Mouse (Mus musculus): ENCODE data around the gene Rin3. TPM values are rescaled to one million over a fixed set of nuclear protein-coding genes. Genes with fewer than 3 reads are reported as not detected.

Gene Rin3
- total and polyA plus RNA-seq, 2 experiments from 2014 or later = 1.6 to 3.7 TPM

- Histone ChIP-seq H3K4me1 (ENCODE audit: insufficient read depth, low read length) (no peaks in the 10 kb centered on the region), H3K9me3 (ENCODE audit: low read length) (no peaks in the 10 kb centered on the region), H3K27me3 (ENCODE audit: insufficient read depth, low read length) (no peaks in the 10 kb centered on the region), H3K9ac (replicated peaks; ENCODE audit: low read length, poor library complexity, severe bottlenecking) (no peak overlapping the region), H3K4me3 (ENCODE audit: low read depth, low read length) (no peak overlapping the region), H3K27ac (ENCODE audit: low read depth, low read length) (no peak overlapping the region), H3K36me3 (ENCODE audit: insufficient read depth, low read length) (peaks cover 32% of the 10 kb centered on the region), H3K4me2 (ENCODE audit: low read depth, low read length, poor library complexity, severe bottlenecking) (no peak overlapping the region)
- WGBS = 89% methylated on average over 7 of the region's 7 CpGs
- no peak for TF ChIP-seq CTCF (IDR thresholded peaks at IDR 0.05)
- no peak for ATAC-seq (ENCODE audit: low FRiP score)
- no peak for DNase-seq (ENCODE audit: low spot score)
These were observed 111.6 kb downstream of the Rin3 start for GRCm38 (mm10) chr12:102394496-102394895.

- no peaks in the 10 kb centered on the region for H3K27me3 ChIP-seq (ENCODE audit: insufficient read depth, low read length)
- no peak for DNase-seq (ENCODE audit: low spot score)
- H3K9me3 ChIP-seq (ENCODE audit: low read length) = no peaks in the 10 kb centered on the region
- H3K4me2 ChIP-seq (ENCODE audit: low read depth, low read length, poor library complexity, severe bottlenecking) = no peak overlapping the region
- no peak overlapping the region for H3K4me3 ChIP-seq (ENCODE audit: low read depth, low read length)
- peaks cover 38% of the 10 kb centered on the region for H3K36me3 ChIP-seq (ENCODE audit: insufficient read depth, low read length)
- WGBS = 59% methylated on average over 9 of the region's 9 CpGs
- no peak for TF ChIP-seq CTCF (IDR thresholded peaks at IDR 0.05)
- H3K9ac ChIP-seq (replicated peaks; ENCODE audit: low read length, poor library complexity, severe bottlenecking) = no peak overlapping the region
- no peaks in the 10 kb centered on the region for H3K4me1 ChIP-seq (ENCODE audit: insufficient read depth, low read length)
- ATAC-seq (ENCODE audit: low FRiP score) = no peak
- H3K27ac ChIP-seq (ENCODE audit: low read depth, low read length) = no peak overlapping the region
These were observed 112.7 kb downstream of the Rin3 start for GRCm38 (mm10) chr12:102395537-102395936.

- Histone ChIP-seq H3K4me1 (ENCODE audit: insufficient read depth, low read length) (no peaks in the 10 kb centered on the region), H3K4me3 (ENCODE audit: low read depth, low read length) (no peak overlapping the region), H3K4me2 (ENCODE audit: low read depth, low read length, poor library complexity, severe bottlenecking) (no peak overlapping the region), H3K36me3 (ENCODE audit: insufficient read depth, low read length) (peaks cover 46% of the 10 kb centered on the region), H3K9me3 (ENCODE audit: low read length) (no peaks in the 10 kb centered on the region), H3K9ac (replicated peaks; ENCODE audit: low read length, poor library complexity, severe bottlenecking) (no peak overlapping the region), H3K27ac (ENCODE audit: low read depth, low read length) (no peak overlapping the region), H3K27me3 (ENCODE audit: insufficient read depth, low read length) (no peaks in the 10 kb centered on the region)
- DNase-seq (ENCODE audit: low spot score) (no peak), ATAC-seq (ENCODE audit: low FRiP score) (no peak)
- TF ChIP-seq CTCF (IDR thresholded peaks at IDR 0.05) = no peak
- 32% methylated on average over 19 of the region's 19 CpGs for WGBS
These were observed 113.4 kb downstream of the Rin3 start for GRCm38 (mm10) chr12:102395998-102396991.

- no peak overlapping the region for H3K9ac ChIP-seq (replicated peaks; ENCODE audit: low read length, poor library complexity, severe bottlenecking)
- DNase-seq (ENCODE audit: low spot score) = no peak
- WGBS = 94% methylated on average over 4 of the region's 4 CpGs
These were observed 115.7 kb downstream of the Rin3 start for GRCm38 (mm10) chr12:102398588-102398987.

GRCm38 (mm10) chr12:102413171-102413570, 130.3 kb downstream of the Rin3 start:
- Histone ChIP-seq H3K9ac (replicated peaks; ENCODE audit: low read length, poor library complexity, severe bottlenecking) (no peak overlapping the region), H3K4me1 (ENCODE audit: insufficient read depth, low read length) (no peaks in the 10 kb centered on the region), H3K36me3 (ENCODE audit: insufficient read depth, low read length) (peaks cover 10% of the 10 kb centered on the region; the same call in 1 of the 2 replicates), H3K27me3 (ENCODE audit: insufficient read depth, low read length) (no peaks in the 10 kb centered on the region), H3K4me2 (ENCODE audit: low read depth, low read length, poor library complexity, severe bottlenecking) (no peak overlapping the region), H3K9me3 (ENCODE audit: low read length) (no peaks in the 10 kb centered on the region), H3K4me3 (ENCODE audit: low read depth, low read length) (no peak overlapping the region), H3K27ac (ENCODE audit: low read depth, low read length) (no peak overlapping the region)
- TF ChIP-seq CTCF (IDR thresholded peaks at IDR 0.05) = no peak
- 93% methylated on average over 13 of the region's 13 CpGs for WGBS
- DNase-seq (ENCODE audit: low spot score) = no peak
- ATAC-seq (ENCODE audit: low FRiP score) = no peak

More at GRCm38 (mm10) chr12:102398588-102398987, 115.7 kb downstream of the Rin3 start:
- Histone ChIP-seq H3K27me3 (ENCODE audit: insufficient read depth, low read length) (no peaks in the 10 kb centered on the region), H3K36me3 (ENCODE audit: insufficient read depth, low read length) (peaks cover 69% of the 10 kb centered on the region), H3K4me3 (ENCODE audit: low read depth, low read length) (no peak overlapping the region), H3K27ac (ENCODE audit: low read depth, low read length) (no peak overlapping the region), H3K4me2 (ENCODE audit: low read depth, low read length, poor library complexity, severe bottlenecking) (no peak overlapping the region), H3K4me1 (ENCODE audit: insufficient read depth, low read length) (no peaks in the 10 kb centered on the region), H3K9me3 (ENCODE audit: low read length) (no peaks in the 10 kb centered on the region)
- TF ChIP-seq CTCF (IDR thresholded peaks at IDR 0.05) = no peak
- ATAC-seq (ENCODE audit: low FRiP score) = no peak

- Histone ChIP-seq H3K27me3 (ENCODE audit: insufficient read depth, low read length) (no peaks in the 10 kb centered on the region), H3K27ac (ENCODE audit: low read depth, low read length) (no peak overlapping the region), H3K9me3 (ENCODE audit: low read length) (no peaks in the 10 kb centered on the region), H3K9ac (replicated peaks; ENCODE audit: low read length, poor library complexity, severe bottlenecking) (no peak overlapping the region), H3K4me3 (ENCODE audit: low read depth, low read length) (no peak overlapping the region), H3K36me3 (ENCODE audit: insufficient read depth, low read length) (peaks cover 10% of the 10 kb centered on the region; the same call in 1 of the 2 replicates), H3K4me1 (ENCODE audit: insufficient read depth, low read length) (no peaks in the 10 kb centered on the region), H3K4me2 (ENCODE audit: low read depth, low read length, poor library complexity, severe bottlenecking) (no peak overlapping the region)
- DNase-seq (ENCODE audit: low spot score) (no peak), ATAC-seq (ENCODE audit: low FRiP score) (no peak)
- TF ChIP-seq CTCF (IDR thresholded peaks at IDR 0.05) = no peak
- 96% methylated on average over 6 of the region's 6 CpGs for WGBS
These were observed 131.8 kb downstream of the Rin3 start for GRCm38 (mm10) chr12:102414686-102415085.
